Mouse (Mus musculus) kidney, adult 11 months (tissue): ENCODE data around the gene Ctnnbl1.

ENCODE experiments used
- DNase-seq: peaks from one replicate; pipeline ENCODE4 v3.0.0; 2022

The Ctnnbl1 gene

GRCm38 (mm10) chr2:157824249-157824648 is 87.0 kb downstream of the Ctnnbl1 start:
- DNase-seq = no peak

DNA sequence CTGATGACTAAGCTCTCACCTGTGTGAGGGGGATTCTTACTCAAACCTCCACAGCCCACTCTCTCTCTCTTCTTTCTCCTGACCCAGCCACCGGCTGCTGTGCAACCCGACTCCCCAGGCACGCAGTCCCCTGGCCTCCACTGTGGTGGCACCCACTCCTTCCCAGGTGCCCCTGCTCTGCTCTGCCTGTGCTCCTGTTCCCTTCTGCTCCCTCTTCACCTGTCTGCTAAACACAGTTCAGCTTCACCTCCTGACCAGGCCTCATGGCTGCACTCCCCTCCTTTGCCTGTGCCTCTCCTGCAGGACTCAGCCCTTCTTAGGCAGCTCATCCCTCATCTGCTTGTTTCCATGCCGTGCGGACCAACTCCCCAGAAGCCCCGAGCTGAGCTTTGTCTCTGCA is 92.9 kb downstream of the Ctnnbl1 start:
- no peak for DNase-seq

DNA sequence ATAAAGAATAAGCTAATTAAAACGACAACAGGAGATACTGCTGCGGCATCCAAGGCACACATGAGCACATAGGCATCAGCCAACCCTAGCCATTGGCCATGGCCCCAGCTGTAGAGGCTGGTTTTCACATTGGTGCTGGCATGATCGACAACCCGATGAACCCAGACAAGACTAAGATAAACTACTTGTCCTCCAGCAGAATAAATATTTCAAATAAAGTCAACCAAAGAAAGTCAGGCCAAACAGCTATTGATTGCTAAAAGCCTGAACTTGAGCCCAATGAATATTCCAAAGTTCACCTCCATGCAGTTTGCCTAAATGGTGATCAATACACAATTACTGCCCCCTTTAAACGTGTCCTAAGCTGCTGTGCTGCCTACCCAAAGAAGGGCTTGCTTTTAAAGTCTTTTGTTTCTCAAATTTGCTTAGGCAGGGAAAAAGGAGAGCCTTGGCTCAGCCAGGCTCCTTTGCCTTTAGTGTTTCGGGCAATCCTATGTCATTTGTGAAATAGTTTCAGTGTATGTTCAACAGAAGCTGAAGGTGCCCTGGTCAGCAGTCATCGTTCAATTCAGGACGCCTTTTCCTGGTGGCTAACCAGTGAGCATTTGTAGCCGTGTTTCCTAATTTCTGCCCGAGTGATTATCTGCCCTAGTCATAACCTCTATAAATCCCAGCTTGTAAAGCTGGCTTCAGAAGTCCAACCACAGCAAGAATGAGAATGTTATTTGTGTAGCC is 93.6 kb downstream of the Ctnnbl1 start:
- DNase-seq = no peak

GRCm38 (mm10) chr2:157837050-157837449 is 99.8 kb downstream of the Ctnnbl1 start:
- no peak for DNase-seq

DNA sequence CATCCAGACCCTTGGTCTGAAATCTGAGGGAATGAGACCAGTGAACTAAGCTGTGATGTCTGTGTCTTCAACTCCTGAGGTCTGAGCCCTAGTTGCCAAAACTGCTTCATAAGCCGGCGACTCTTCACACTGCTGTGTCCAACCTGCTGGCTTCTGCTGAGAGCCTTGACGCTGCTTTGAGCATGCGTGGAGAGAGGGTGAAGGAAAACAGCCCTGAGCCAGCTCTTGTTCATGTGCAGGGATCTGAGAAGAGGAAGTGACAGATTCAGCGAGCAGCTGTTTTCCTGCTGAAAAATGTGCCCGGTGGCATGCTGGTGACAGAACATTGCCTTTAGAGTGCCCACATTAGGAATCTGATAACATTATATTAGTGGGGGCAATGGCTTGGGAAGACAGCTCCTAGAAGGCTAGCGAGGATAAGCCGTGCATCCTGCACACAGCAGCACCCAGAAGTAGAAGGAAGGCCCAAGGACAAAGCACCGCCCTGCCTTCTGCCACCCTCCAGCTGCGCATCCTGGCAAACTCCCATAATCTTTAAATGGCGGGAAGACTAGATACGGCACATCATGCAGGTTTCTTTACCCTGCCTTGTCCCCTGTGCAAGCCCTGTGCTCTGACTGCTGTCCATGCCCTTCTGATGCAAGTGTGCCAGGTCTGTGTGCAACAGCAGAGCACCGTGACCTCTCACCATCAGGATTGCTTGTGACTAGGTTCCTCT is 101.2 kb downstream of the Ctnnbl1 start:
- no peak for DNase-seq

- no peak for DNase-seq
Measured at GRCm38 (mm10) chr2:157840641-157841078, 103.5 kb downstream of the Ctnnbl1 start.

DNA sequence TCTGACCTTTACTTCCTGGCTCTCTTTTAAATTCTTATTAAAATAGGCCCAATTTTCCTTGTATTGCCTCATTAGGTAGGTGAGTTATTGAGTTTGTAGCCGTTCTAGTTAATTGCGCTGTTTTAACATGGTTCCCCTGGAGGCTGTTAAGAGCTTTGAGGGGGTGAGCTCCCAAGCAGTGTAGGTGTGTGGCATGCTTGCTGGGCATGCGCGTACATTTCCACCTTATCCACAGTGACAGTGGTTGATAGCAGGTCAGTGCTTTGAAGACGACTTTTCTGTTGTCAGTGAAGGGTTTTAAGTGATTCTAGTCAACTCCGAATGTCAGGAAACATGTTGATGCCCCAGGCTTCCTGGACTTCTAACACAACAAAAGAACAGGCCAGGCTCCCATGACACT is 103.9 kb downstream of the Ctnnbl1 start:
- no peak for DNase-seq

DNA sequence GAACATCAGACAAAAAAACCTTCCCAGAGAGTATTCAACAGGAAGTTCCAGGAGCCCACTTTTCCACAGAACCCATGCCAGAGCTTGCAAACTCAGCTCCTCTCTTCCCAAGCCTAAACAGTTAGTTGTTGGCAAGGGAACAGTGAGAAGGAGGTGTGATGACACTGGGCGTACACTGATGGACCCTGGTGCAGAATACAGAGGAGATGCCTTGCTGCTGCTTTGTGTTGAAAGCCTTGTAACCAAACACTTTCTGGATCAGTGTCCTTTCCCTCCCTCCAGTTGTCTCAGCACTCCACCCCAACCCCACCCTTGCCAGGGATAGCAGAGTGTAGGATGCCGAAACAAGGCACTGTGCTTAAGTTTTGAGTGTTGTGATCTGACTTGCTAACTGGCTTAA is 107.5 kb downstream of the Ctnnbl1 start:
- no peak for DNase-seq

DNA sequence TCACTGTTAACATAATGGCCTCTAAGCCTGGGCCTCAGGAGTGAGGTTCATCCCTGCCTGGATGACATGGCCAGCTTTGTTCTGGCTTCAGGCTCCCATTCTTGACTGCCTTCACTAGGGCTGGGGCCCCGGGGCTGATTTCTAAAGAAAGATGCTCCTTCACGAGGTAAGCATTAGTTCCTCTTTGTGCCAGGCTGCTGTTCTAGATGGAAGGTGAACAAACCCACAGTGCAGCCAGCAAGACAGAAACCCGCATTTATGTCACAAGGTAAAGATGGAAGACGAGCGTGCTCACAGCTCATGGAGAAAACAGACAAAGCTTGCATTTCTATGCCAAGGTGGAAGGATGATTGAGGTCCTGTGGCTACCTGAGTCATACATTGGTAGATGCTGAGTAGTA is 108.6 kb downstream of the Ctnnbl1 start:
- DNase-seq = no peak

DNA sequence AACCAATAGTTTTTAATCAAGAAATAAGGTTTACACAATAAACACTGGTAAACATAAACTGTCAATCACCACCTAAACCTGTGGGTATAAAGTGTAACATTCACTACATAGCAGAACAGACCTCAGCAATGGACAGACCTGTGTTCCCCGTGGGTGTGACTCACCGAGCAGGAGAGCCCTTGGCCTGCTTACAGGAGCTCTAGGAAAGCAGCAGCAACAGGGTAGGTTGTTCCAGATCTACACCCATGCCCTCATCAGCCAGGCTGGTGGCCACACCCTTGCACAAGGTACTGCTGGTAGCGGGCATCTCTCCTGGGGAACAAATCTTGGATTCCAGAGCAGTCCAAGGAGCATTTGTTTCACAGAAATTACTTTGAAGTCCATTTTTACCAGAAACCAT is 115.9 kb downstream of the Ctnnbl1 start:
- DNase-seq = no peak

- no peak for DNase-seq
Measured at GRCm38 (mm10) chr2:157855814-157856213, 118.6 kb downstream of the Ctnnbl1 start.

DNA sequence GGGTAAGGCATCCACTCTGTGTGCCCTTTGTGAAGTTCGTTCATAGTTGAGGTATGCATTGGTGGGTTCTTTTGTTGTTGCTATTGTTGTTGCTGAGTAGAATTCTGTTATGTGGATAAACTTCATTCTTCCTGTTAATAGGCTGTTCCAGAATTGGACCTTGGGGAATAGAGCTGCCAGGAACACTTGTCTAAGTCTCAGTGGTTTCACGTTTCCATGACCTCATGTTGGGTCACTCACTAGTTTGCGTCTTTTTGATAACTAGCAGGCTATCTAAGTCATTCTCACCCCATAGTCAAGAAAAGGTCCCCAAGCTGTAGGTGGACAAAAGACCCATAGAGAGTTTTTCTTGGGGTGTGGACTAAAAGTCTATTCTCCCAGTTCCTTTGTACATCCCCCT is 120.3 kb downstream of the Ctnnbl1 start:
- no peak for DNase-seq

DNA sequence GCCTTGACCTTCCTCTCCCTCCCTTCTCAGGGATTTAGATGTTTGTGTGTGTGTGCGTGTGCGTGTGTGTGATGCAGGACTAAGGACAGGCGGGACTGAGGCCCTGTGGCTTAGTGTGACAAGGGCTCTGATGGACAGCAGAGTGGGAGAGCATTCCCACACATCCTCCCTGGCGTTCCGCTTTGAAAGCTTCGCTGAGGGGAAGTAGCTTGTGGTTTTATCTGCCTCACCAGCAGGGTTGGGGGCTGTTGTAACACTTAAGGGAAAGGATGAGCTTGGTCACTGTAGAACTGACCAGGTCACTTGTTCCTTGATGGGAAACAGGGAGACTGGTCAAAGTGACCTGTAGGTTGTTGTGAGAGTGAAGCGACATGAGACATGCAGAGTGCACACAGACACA is 121.1 kb downstream of the Ctnnbl1 start:
- no peak for DNase-seq

DNA sequence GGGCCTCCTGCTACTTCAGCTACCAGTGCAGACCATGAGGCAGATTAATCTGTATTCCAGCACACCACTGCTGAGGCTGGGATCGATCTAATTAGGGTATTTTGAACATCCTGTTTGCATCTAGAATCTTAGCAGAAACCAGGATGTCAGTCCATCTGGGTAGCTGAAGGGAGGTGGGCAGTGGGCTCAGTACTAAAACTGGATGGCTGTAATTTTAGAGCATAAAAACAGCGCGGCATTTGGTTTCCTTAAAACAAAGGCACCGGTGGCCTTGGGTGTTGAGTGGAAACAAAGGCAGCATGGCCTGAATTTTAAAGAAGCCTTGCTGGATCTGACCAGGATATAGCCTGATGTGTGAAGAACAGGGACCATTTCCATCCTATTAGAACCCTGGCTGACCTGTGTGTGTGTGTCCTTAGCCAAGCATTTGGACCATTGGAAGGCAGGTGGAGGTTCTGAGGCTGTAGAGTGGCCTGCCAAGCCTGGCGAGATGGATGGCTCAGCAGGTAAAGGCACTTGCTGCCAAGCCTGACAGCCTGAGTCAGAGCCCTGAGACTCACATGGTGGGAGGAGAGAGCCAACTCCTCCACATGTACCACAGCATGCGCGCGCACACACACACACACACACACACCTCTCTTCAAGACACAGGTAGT is 122.0 kb downstream of the Ctnnbl1 start:
- DNase-seq = no peak

DNA sequence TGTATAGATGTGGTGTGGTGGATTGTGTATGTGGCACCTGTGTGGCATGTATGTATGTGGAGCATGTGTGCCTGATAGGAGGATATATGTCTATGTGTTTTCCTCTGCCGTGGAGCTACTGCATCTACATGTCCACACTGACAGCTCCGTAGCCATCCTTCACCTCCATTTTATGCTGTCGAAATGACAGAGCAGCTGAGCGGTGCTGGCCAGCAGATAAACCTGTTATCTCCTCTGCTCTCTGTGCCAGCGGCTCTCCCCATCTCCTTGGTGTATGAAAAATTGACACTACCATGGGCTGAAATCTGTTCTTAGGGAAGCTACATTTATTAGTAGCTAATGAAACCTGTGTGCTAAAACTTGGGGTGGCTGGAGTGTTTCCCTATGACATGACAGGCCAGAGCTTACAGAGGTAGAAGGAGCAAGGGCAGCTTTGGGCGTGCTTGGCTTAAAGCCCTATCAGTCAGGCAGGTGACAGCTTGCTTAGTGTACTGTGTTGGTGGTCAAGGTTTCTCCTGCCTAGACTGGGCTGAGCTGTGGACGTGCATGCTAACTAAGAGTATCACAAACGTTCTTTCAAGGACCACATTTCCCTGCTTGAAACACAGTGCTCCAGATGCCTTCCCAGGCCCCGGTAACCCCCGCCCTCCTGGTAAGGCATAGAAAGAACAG is 124.2 kb downstream of the Ctnnbl1 start:
- no peak for DNase-seq

DNA sequence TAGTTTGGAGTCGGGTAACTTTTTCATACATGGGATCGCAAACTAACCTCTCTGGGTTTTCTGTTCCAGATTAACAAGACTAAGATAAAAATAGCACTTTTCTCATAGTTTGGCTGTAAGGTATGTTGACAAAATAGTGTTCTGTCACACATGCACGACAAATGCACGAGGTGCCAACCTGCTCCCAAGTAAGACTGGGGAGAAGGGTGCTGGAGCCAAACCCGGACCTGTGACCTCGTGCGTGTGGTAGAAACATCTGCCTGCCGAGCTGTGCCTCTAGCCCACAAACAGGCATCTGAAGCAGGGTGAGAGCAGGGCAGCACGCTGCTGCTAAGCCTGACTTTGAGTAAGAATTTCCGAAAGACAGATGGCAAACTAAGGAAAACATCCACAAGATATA is 125.1 kb downstream of the Ctnnbl1 start:
- DNase-seq = no peak

GRCm38 (mm10) chr2:157867126-157867525 is 129.9 kb downstream of the Ctnnbl1 start:
- DNase-seq = no peak

GRCm38 (mm10) chr2:157870247-157870646 is 133.0 kb downstream of the Ctnnbl1 start:
- DNase-seq = no peak

DNA sequence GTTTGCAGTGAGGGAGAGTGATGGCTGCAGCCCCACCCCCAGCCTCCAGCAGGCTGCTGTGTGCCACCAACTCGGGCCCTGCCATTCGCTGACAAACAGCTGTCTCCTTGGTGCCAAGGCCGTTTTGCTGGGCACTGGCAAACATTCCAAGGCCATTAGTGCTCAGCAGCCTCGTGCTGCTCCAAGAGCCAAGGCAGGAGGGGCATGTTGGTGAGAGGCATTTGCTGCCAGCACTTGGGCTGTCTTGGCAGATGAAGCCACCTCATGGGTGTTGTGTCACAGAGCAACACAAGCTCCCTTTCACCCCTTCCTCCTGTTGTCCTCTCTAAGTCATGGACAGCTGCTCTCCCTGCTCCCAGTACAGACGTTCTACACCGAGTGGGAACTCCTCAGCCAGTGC is 136.0 kb downstream of the Ctnnbl1 start:
- DNase-seq = peak; percentile 72

DNA sequence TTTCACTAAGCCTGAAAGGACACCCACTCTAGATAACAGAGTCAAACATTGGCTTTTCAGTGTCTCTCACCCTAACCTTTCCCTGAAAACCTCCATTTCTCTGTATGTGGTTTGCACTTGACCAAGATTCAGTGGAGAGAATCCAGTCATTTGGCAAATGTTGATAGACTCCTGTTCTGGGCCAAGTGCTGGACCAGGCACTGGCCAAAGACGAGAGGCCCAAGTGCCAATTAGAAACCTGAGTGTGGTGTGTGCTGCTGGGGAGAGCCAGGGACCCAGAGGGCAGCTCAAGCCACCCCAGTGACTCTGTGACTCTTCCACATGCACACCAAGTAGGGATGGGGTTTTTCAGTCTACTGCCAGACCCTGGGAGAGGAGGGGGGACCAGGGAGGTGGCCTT is 136.5 kb downstream of the Ctnnbl1 start:
- DNase-seq = no peak

GRCm38 (mm10) chr2:157875111-157875510 is 137.9 kb downstream of the Ctnnbl1 start:
- peak; percentile 51 for DNase-seq

- DNase-seq = no peak
Measured at GRCm38 (mm10) chr2:157877394-157877793, 140.2 kb downstream of the Ctnnbl1 start.

- no peak for DNase-seq
Measured at GRCm38 (mm10) chr2:157877967-157878366, 140.8 kb downstream of the Ctnnbl1 start.
